Mouse (Mus musculus): ENCODE data around the gene Asxl2. TPM values are rescaled to one million over a fixed set of nuclear protein-coding genes. Genes with fewer than 3 reads are reported as not detected.

The Asxl2 gene
- polyA plus RNA-seq, 1 experiment from 2014 or later = 21.3 TPM

- 70% methylated on average over 1 of the region's 1 CpGs for WGBS
- Histone ChIP-seq H3K4me3 (ENCODE audit: low read depth, low read length) (no peak overlapping the region), H3K36me3 (ENCODE audit: control insufficient read depth, insufficient read depth, low read length) (no peaks in the 10 kb centered on the region)
Measured at GRCm38 (mm10) chr12:3433736-3434135, 7.1 kb downstream of the Asxl2 start.

DNA sequence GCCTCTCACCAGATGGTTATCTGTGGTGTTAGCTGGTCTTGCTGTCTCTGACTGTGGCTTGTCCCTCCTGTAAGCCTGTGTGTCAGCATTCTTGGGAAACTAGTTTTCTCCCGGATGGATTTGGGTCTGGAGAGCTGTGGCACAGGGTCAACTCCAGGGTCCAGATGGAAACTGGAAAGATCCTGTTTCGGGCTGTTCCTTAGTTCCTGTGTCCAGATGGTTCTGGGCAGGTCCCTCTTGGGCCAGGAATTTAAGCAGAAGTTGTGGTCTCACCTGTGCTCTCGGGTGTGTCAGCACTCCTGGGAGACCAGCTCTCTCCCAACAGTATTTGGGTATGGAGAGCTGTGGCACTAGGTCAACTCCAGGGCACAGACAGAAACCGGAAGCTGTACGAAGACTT lies 9.8 kb downstream of the Asxl2 start:
- no peak overlapping the region for H3K9ac ChIP-seq (ENCODE audit: low read depth, low read length)
- H3K4me2 ChIP-seq (replicated peaks; ENCODE audit: low read depth, low read length) = no peak overlapping the region
- WGBS = 93% methylated on average over 5 of the region's 5 CpGs
- H3K9me3 ChIP-seq (ENCODE audit: control insufficient read depth, low read length) = no peaks in the 10 kb centered on the region
- H3K27me3 ChIP-seq (ENCODE audit: control insufficient read depth, insufficient read depth, low read length) = no peaks in the 10 kb centered on the region
- DNase-seq (ENCODE audit: low spot score) (no peak), ATAC-seq (ENCODE audit: low FRiP score) (no peak)
- no peaks in the 10 kb centered on the region for H3K36me3 ChIP-seq (ENCODE audit: control insufficient read depth, insufficient read depth, low read length)
- H3K27ac ChIP-seq (ENCODE audit: low read depth, low read length) = no peak overlapping the region
- H3K4me3 ChIP-seq (ENCODE audit: low read depth, low read length) = no peak overlapping the region
- no peaks in the 10 kb centered on the region for H3K4me1 ChIP-seq (replicated peaks; ENCODE audit: control insufficient read depth, insufficient read depth, low read length)

More at GRCm38 (mm10) chr12:3433736-3434135, 7.1 kb downstream of the Asxl2 start:
- DNase-seq (ENCODE audit: low spot score) (no peak), ATAC-seq (ENCODE audit: low FRiP score) (no peak)
- no peak overlapping the region for H3K9ac ChIP-seq (ENCODE audit: low read depth, low read length)
- H3K27me3 ChIP-seq (ENCODE audit: control insufficient read depth, insufficient read depth, low read length) = no peaks in the 10 kb centered on the region
- H3K9me3 ChIP-seq (ENCODE audit: control insufficient read depth, low read length) = no peaks in the 10 kb centered on the region
- H3K27ac ChIP-seq (ENCODE audit: low read depth, low read length) = no peak overlapping the region
- H3K4me2 ChIP-seq (replicated peaks; ENCODE audit: low read depth, low read length) = no peak overlapping the region
- H3K4me1 ChIP-seq (replicated peaks; ENCODE audit: control insufficient read depth, insufficient read depth, low read length) = no peaks in the 10 kb centered on the region

DNA sequence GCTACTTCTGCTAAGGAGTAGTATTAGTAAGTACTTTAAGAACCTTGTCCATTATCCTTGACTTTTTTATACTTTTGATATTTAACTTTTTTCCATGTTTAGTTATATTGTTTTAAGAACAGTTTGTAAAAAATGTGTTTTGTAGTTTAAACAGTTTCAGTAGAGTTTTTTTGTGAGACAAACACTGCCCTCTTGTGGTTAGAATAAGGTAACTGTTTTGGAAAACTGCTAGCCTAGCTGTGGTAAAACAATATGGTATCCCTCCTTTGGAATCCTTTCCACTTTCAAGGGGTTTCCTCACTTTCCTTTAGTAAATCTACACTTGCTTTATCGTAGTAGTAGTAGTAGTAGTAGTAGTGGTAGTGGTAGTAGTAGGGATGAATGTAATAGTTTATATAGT lies 11.2 kb downstream of the Asxl2 start:
- H3K9ac ChIP-seq (ENCODE audit: low read depth, low read length) = no peak overlapping the region
- no peaks in the 10 kb centered on the region for H3K4me1 ChIP-seq (replicated peaks; ENCODE audit: control insufficient read depth, insufficient read depth, low read length)
- DNase-seq (ENCODE audit: low spot score) (no peak), ATAC-seq (ENCODE audit: low FRiP score) (no peak)
- H3K9me3 ChIP-seq (ENCODE audit: control insufficient read depth, low read length) = no peaks in the 10 kb centered on the region
- H3K27me3 ChIP-seq (ENCODE audit: control insufficient read depth, insufficient read depth, low read length) = no peaks in the 10 kb centered on the region
- no peak overlapping the region for H3K4me2 ChIP-seq (replicated peaks; ENCODE audit: low read depth, low read length)
- H3K27ac ChIP-seq (ENCODE audit: low read depth, low read length) = no peak overlapping the region
- H3K36me3 ChIP-seq (ENCODE audit: control insufficient read depth, insufficient read depth, low read length) = no peaks in the 10 kb centered on the region
- WGBS = 96% methylated on average over 1 of the region's 1 CpGs
- H3K4me3 ChIP-seq (ENCODE audit: low read depth, low read length) = no peak overlapping the region

DNA sequence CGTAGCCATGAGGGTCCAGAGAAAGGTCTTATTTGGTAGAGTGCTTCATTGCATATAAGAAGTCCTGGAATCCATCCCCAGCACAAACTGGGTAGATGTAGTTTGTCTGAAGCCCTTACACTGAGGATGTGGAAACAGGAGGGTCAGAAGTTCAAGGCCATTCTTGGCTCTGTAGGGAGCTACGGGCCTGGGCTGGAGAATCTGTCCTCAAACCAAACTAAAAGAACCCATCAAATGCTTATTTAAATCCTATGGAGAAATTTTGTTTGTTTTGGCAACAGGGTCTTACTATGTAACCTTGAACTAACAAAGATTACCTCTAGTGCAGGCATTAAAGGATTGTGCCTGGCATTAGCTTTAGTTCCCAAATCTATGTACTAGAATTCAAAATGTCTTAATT lies 14.3 kb downstream of the Asxl2 start:
- Histone ChIP-seq H3K27me3 (ENCODE audit: control insufficient read depth, insufficient read depth, low read length) (no peaks in the 10 kb centered on the region), H3K36me3 (ENCODE audit: control insufficient read depth, insufficient read depth, low read length) (no peaks in the 10 kb centered on the region), H3K4me3 (ENCODE audit: low read depth, low read length) (no peak overlapping the region), H3K9me3 (ENCODE audit: control insufficient read depth, low read length) (no peaks in the 10 kb centered on the region), H3K27ac (ENCODE audit: low read depth, low read length) (no peak overlapping the region), H3K9ac (ENCODE audit: low read depth, low read length) (no peak overlapping the region), H3K4me2 (replicated peaks; ENCODE audit: low read depth, low read length) (no peak overlapping the region), H3K4me1 (replicated peaks; ENCODE audit: control insufficient read depth, insufficient read depth, low read length) (no peaks in the 10 kb centered on the region)
- DNase-seq (ENCODE audit: low spot score) (no peak), ATAC-seq (ENCODE audit: low FRiP score) (no peak)
- 93% methylated on average over 2 of the region's 2 CpGs for WGBS

GRCm38 (mm10) chr12:3441361-3441760 lies 14.7 kb downstream of the Asxl2 start:
- no peaks in the 10 kb centered on the region for H3K9me3 ChIP-seq (ENCODE audit: control insufficient read depth, low read length)
- H3K4me2 ChIP-seq (replicated peaks; ENCODE audit: low read depth, low read length) = no peak overlapping the region
- DNase-seq (ENCODE audit: low spot score) (no peak), ATAC-seq (ENCODE audit: low FRiP score) (no peak)
- H3K27me3 ChIP-seq (ENCODE audit: control insufficient read depth, insufficient read depth, low read length) = no peaks in the 10 kb centered on the region
- no peak overlapping the region for H3K4me3 ChIP-seq (ENCODE audit: low read depth, low read length)
- H3K4me1 ChIP-seq (replicated peaks; ENCODE audit: control insufficient read depth, insufficient read depth, low read length) = no peaks in the 10 kb centered on the region
- no peak overlapping the region for H3K9ac ChIP-seq (ENCODE audit: low read depth, low read length)
- H3K36me3 ChIP-seq (ENCODE audit: control insufficient read depth, insufficient read depth, low read length) = no peaks in the 10 kb centered on the region
- H3K27ac ChIP-seq (ENCODE audit: low read depth, low read length) = no peak overlapping the region
- WGBS = 90% methylated on average over 5 of the region's 5 CpGs

DNA sequence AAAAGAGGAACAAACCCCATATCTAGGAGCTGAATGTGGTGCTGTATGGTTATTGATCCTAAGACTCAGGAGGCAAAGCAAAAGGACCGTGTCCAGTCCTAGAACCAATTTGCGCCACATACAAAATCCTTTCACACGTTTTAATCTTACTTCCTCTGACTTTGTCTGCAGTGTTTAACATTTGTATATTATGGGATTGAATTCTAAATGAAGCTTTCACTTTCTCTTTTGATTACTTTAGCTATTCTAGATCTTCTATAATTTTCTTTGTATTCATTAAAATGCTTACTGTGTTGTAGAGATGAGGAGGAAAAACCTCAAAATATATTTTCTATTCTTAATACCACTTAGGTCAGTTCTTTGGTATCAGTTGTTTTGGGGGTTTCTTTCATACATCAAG lies 26.9 kb downstream of the Asxl2 start:
- H3K9me3 ChIP-seq (ENCODE audit: control insufficient read depth, low read length) = no peaks in the 10 kb centered on the region
- DNase-seq (ENCODE audit: low spot score) (no peak), ATAC-seq (ENCODE audit: low FRiP score) (no peak)
- no peaks in the 10 kb centered on the region for H3K36me3 ChIP-seq (ENCODE audit: control insufficient read depth, insufficient read depth, low read length)
- H3K9ac ChIP-seq (ENCODE audit: low read depth, low read length) = no peak overlapping the region
- no peaks in the 10 kb centered on the region for H3K4me1 ChIP-seq (replicated peaks; ENCODE audit: control insufficient read depth, insufficient read depth, low read length)
- no peaks in the 10 kb centered on the region for H3K27me3 ChIP-seq (ENCODE audit: control insufficient read depth, insufficient read depth, low read length)
- H3K4me3 ChIP-seq (ENCODE audit: low read depth, low read length) = no peak overlapping the region
- WGBS = 91% methylated on average over 3 of the region's 3 CpGs
- no peak overlapping the region for H3K27ac ChIP-seq (ENCODE audit: low read depth, low read length)
- no peak overlapping the region for H3K4me2 ChIP-seq (replicated peaks; ENCODE audit: low read depth, low read length)

DNA sequence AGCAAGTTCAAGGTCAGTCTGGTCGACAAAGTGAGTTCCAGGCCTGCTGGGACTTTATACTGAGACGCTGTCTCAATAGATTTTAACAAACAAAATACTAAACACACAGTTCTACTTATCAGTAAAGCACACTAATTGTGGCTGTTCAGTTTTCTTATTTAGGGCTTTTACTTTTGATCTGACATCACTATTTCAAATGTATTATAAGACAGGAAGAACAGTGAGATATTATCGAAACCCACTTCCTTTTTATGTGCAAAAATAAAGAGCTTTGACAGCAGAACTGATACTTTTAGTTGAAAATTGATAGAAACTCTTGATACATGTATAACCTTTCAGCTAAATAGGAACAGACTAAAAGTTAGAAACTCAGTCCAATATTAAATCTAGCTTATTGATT lies 36.4 kb downstream of the Asxl2 start:
- WGBS = 96% methylated on average over 3 of the region's 3 CpGs
- H3K36me3 ChIP-seq (ENCODE audit: control insufficient read depth, insufficient read depth, low read length) = no peaks in the 10 kb centered on the region
- ATAC-seq (ENCODE audit: low FRiP score) = no peak

DNA sequence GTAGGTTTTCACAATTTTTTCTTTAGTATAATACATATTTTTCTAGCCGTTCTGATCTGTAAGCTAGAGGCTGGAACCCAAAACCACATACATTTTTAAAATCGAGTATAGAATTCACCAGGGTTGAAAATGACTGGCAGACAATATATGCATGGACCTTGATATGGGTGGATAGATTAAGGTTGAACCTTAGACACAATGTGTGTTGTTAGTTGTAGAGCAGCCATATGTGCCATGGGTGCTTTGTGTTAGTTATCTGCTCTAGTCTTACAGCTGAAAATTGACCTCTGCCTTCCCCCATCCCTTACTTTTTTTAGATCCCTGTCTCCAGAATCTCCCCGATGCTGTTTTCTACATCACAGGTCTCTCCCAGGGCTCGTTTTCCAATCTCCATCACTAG lies 73.0 kb downstream of the Asxl2 start:
- ATAC-seq (ENCODE audit: low FRiP score) = no peak
- H3K27me3 ChIP-seq (ENCODE audit: control insufficient read depth, insufficient read depth, low read length) = no peaks in the 10 kb centered on the region
- H3K9me3 ChIP-seq (ENCODE audit: control insufficient read depth, low read length) = no peaks in the 10 kb centered on the region
- no peak overlapping the region for H3K4me2 ChIP-seq (replicated peaks; ENCODE audit: low read depth, low read length)
- no peak overlapping the region for H3K9ac ChIP-seq (ENCODE audit: low read depth, low read length)
- 96% methylated on average over 4 of the region's 4 CpGs for WGBS
- H3K4me1 ChIP-seq (replicated peaks; ENCODE audit: control insufficient read depth, insufficient read depth, low read length) = no peaks in the 10 kb centered on the region
- no peak overlapping the region for H3K27ac ChIP-seq (ENCODE audit: low read depth, low read length)
- peaks cover 2% of the 10 kb centered on the region; the same call in 1 of the 2 replicates for H3K36me3 ChIP-seq (ENCODE audit: control insufficient read depth, insufficient read depth, low read length)
- DNase-seq (ENCODE audit: low spot score) = no peak
- no peak overlapping the region for H3K4me3 ChIP-seq (ENCODE audit: low read depth, low read length)

More for the DNA sequence above, 36.4 kb downstream of the Asxl2 start:
- H3K9ac ChIP-seq (ENCODE audit: low read depth, low read length) = no peak overlapping the region
- no peaks in the 10 kb centered on the region for H3K9me3 ChIP-seq (ENCODE audit: control insufficient read depth, low read length)
- DNase-seq (ENCODE audit: low spot score) = no peak
- no peaks in the 10 kb centered on the region for H3K4me1 ChIP-seq (replicated peaks; ENCODE audit: control insufficient read depth, insufficient read depth, low read length)
- no peak overlapping the region for H3K4me3 ChIP-seq (ENCODE audit: low read depth, low read length)
- H3K4me2 ChIP-seq (replicated peaks; ENCODE audit: low read depth, low read length) = no peak overlapping the region
- no peaks in the 10 kb centered on the region for H3K27me3 ChIP-seq (ENCODE audit: control insufficient read depth, insufficient read depth, low read length)
- H3K27ac ChIP-seq (ENCODE audit: low read depth, low read length) = no peak overlapping the region

DNA sequence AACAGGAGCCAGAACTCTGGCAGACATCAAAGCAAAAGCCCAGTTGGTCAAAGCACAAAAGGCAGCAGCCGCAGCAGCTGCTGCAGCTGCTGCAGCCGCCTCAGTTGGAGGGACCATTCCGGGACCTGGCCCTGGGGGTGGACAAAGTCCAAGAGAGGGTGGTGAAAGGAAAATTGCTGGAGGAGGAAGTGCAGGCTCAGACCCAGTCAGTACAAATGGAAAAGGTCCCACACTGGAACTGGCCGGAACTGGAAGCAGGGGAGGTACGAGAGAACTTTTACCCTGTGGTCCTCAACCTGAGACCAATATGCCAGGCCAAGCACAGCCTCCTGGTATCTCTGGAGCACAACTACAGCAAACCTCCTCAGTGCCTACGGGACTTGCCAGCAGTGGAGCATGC lies 73.4 kb downstream of the Asxl2 start:
- H3K27me3 ChIP-seq (ENCODE audit: control insufficient read depth, insufficient read depth, low read length) = no peaks in the 10 kb centered on the region
- DNase-seq (ENCODE audit: low spot score) = no peak
- H3K9ac ChIP-seq (ENCODE audit: low read depth, low read length) = no peak overlapping the region
- no peak overlapping the region for H3K4me2 ChIP-seq (replicated peaks; ENCODE audit: low read depth, low read length)
- H3K27ac ChIP-seq (ENCODE audit: low read depth, low read length) = no peak overlapping the region
- H3K4me3 ChIP-seq (ENCODE audit: low read depth, low read length) = no peak overlapping the region
- WGBS = 96% methylated on average over 6 of the region's 6 CpGs
- no peaks in the 10 kb centered on the region for H3K4me1 ChIP-seq (replicated peaks; ENCODE audit: control insufficient read depth, insufficient read depth, low read length)
- peaks cover 2% of the 10 kb centered on the region; the same call in 1 of the 2 replicates for H3K36me3 ChIP-seq (ENCODE audit: control insufficient read depth, insufficient read depth, low read length)
- no peak for ATAC-seq (ENCODE audit: low FRiP score)
- no peaks in the 10 kb centered on the region for H3K9me3 ChIP-seq (ENCODE audit: control insufficient read depth, low read length)

Measured in hindbrain, embryonic 11.5 days (tissue).